In the genomic region with DNA sequence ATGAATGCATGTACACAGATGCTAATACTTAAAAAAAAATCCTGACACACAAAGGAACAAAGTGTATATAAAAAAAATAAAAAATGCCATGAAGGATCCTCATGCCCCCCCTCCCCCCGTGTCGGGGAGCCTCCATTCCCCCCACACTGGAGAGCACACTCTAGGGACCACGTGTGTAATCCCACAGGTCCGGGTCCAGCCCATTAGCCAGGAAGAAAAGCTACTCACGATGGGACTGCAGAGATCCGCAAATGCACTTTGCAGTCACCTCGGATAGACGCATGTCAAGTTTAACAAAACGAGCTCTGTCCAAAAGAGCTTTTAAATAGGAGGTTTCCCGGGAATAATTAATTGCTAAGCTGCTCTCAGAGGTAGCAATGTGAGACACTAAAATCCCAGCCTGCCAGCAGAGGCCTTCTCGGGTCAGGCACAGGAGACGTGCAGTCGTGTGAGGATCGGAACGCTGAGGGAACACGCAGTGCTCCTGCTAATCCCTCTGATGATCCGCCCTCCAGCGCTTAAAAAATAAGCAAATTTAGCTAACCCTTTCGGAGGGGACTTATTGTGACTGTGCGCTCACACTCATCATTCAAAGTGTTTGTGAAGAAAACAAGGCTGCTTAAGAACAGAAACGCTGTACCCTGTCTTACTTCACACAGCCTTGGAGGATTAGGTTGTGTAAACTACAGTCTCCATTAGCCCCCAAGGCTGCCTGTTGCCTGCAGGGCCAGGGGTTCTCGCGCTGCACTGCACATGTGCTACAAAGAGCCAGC, we compare ENCODE assay signal across 9 mouse cellular contexts.
DNase-seq lines count a peak whose midpoint lies in the region; ATAC-seq and TF ChIP-seq lines count a peak whose summit lies in the region.
"Had no signal": no experiment of that assay in that cellular context is flagged by ENCODE, and none has a peak within 500 bp of the region (broad histone marks: within the 10 kb centered on the region; RNA-seq: fewer than 3 reads in every experiment).

No protein-coding gene starts in this region.

- DNase-seq in embryo, embryonic 11 days: peak; percentile 54
- peak; percentile 36 for DNase-seq in hindbrain, postnatal 0 days (ENCODE audit: low spot score)
- no peak for DNase-seq in right cerebral cortex, adult 2 months (ENCODE audit: low spot score in 2 of 2)
- no peak for DNase-seq in heart, adult 2 months
- DNase-seq in kidney, adult 18-20 months: no peak
- DNase-seq: heart, postnatal 4 days had no signal

- no peak for TF ChIP-seq CTCF in hindbrain, postnatal 0 days (IDR thresholded peaks at IDR 0.05; ENCODE audit: low read depth)
- TF ChIP-seq CTCF in heart, adult 2 months (IDR thresholded peaks at IDR 0.05): no peak

- WGBS in embryonic facial prominence, embryonic 15.5 days: 35% methylated on average over 23 of the region's 23 CpGs
- WGBS in hindbrain, postnatal 0 days: 31% methylated on average over 23 of the region's 23 CpGs
- 51% methylated on average over 23 of the region's 23 CpGs for WGBS in neural tube, embryonic 12.5 days
- 73% methylated on average over 23 of the region's 23 CpGs for WGBS in heart, adult 2 months

- ATAC-seq in embryonic facial prominence, embryonic 15.5 days (ENCODE audit: insufficient number of reproducible peaks, low FRiP score, low TSS enrichment, low read depth): peak; percentile 34; the same call in 1 of the 2 replicates
- ATAC-seq in hindbrain, postnatal 0 days: no peak
- no peak for ATAC-seq in neural tube, embryonic 12.5 days (ENCODE audit: low FRiP score, low read depth)

- H3K9me3 ChIP-seq in embryonic facial prominence, embryonic 15.5 days (replicated peaks): no peaks in the 10 kb centered on the region
- H3K9me3 ChIP-seq in hindbrain, postnatal 0 days (ENCODE audit: low read length): no peaks in the 10 kb centered on the region
- 0 out of 2 replicates have a peak, but pooled peaks cover 3% of the 10 kb centered on the region for H3K9me3 ChIP-seq in neural tube, embryonic 12.5 days
- H3K9me3 ChIP-seq: limb, embryonic 15.5 days had no signal

- H3K27ac ChIP-seq in embryonic facial prominence, embryonic 15.5 days (replicated peaks): peak overlapping the region; percentile 44
- H3K27ac ChIP-seq in hindbrain, postnatal 0 days: no peak overlapping the region
- no peak overlapping the region for H3K27ac ChIP-seq in neural tube, embryonic 12.5 days
- no peak overlapping the region for H3K27ac ChIP-seq in heart, adult 2 months
- H3K27ac ChIP-seq: limb, embryonic 15.5 days had no signal

- H3K9ac ChIP-seq in embryonic facial prominence, embryonic 15.5 days: no peak overlapping the region
- 0 out of 2 replicates have a peak overlapping the region, but pooled peaks have one; percentile 6 for H3K9ac ChIP-seq in hindbrain, postnatal 0 days (replicated peaks; ENCODE audit: low read length)
- peak overlapping the region; percentile 17; the same call in 1 of the 2 replicates for H3K9ac ChIP-seq in neural tube, embryonic 12.5 days
- H3K9ac ChIP-seq in heart, adult 2 months (ENCODE audit: low read depth, low read length): no peak overlapping the region
- H3K9ac ChIP-seq: limb, embryonic 15.5 days had no signal

- no peak for TF ChIP-seq EP300 in heart, adult 2 months (IDR thresholded peaks at IDR 0.05; ENCODE audit: insufficient read depth, low read depth, low read length)

- intact Hi-C loops in heart, adult 2 months (cut with DNase I): loop anchor here (5.0 kb wide), 1 partner anchor 59 kb away; no protein-coding TSS in a partner anchor

- no peak for TF ChIP-seq POLR2A in heart, adult 2 months (IDR thresholded peaks at IDR 0.05; ENCODE audit: insufficient read depth, low read depth, low read length)

- no peaks in the 10 kb centered on the region for H3K79me2 ChIP-seq in heart, adult 2 months (replicated peaks; ENCODE audit: control insufficient read depth, insufficient read depth, low read length)

- no peaks in the 10 kb centered on the region for H3K27me3 ChIP-seq in embryonic facial prominence, embryonic 15.5 days
- no peaks in the 10 kb centered on the region for H3K27me3 ChIP-seq in hindbrain, postnatal 0 days (ENCODE audit: insufficient read depth, low read length)
- no peaks in the 10 kb centered on the region for H3K27me3 ChIP-seq in neural tube, embryonic 12.5 days (replicated peaks)
- no peaks in the 10 kb centered on the region for H3K27me3 ChIP-seq in heart, adult 2 months (ENCODE audit: control insufficient read depth, insufficient read depth, low read length)
- H3K27me3 ChIP-seq: limb, embryonic 15.5 days had no signal

- H3K4me3 ChIP-seq in embryonic facial prominence, embryonic 15.5 days (replicated peaks): no peak overlapping the region
- H3K4me3 ChIP-seq in hindbrain, postnatal 0 days (ENCODE audit: low read length): no peak overlapping the region
- no peak overlapping the region for H3K4me3 ChIP-seq in neural tube, embryonic 12.5 days
- H3K4me3 ChIP-seq in heart, adult 2 months: no peak overlapping the region
- H3K4me3 ChIP-seq: limb, embryonic 15.5 days had no signal

- no peak overlapping the region for H3K4me2 ChIP-seq in embryonic facial prominence, embryonic 15.5 days (replicated peaks)
- 0 out of 2 replicates have a peak overlapping the region, but pooled peaks have one; percentile 5 for H3K4me2 ChIP-seq in hindbrain, postnatal 0 days (ENCODE audit: low read depth, low read length)
- no peak overlapping the region for H3K4me2 ChIP-seq in neural tube, embryonic 12.5 days (replicated peaks)
- H3K4me2 ChIP-seq: limb, embryonic 15.5 days had no signal

- H3K4me1 ChIP-seq in embryonic facial prominence, embryonic 15.5 days: peaks cover 29% of the 10 kb centered on the region
- peaks cover 16% of the 10 kb centered on the region for H3K4me1 ChIP-seq in hindbrain, postnatal 0 days (ENCODE audit: insufficient read depth, low read length)
- H3K4me1 ChIP-seq in neural tube, embryonic 12.5 days: peaks cover 32% of the 10 kb centered on the region
- H3K4me1 ChIP-seq in heart, adult 2 months (ENCODE audit: control insufficient read depth, insufficient read depth, low read length): peaks cover 4% of the 10 kb centered on the region

- H3K36me3 ChIP-seq in embryonic facial prominence, embryonic 15.5 days: no peaks in the 10 kb centered on the region
- H3K36me3 ChIP-seq in hindbrain, postnatal 0 days (ENCODE audit: insufficient read depth, low read length): no peaks in the 10 kb centered on the region
- H3K36me3 ChIP-seq in neural tube, embryonic 12.5 days: 0 out of 2 replicates have a peak, but pooled peaks cover 2% of the 10 kb centered on the region
- H3K36me3 ChIP-seq in heart, adult 2 months (ENCODE audit: control insufficient read depth, insufficient read depth, low read length): no peaks in the 10 kb centered on the region
- H3K36me3 ChIP-seq: limb, embryonic 15.5 days had no signal

Comparison
In these comparisons a context has a peak if more than half of its experiments do, and no peak if none do; other contexts are left out.
1. DNase-seq: peak in embryo, embryonic 11 days (single experiment) and hindbrain, postnatal 0 days (single experiment); none in right cerebral cortex, adult 2 months (0 of 2), heart, adult 2 months (0 of 2) and kidney, adult 18-20 months (single experiment).
2. H3K9ac ChIP-seq: peak in hindbrain, postnatal 0 days (single experiment) and neural tube, embryonic 12.5 days (single experiment); none in embryonic facial prominence, embryonic 15.5 days (single experiment) and heart, adult 2 months (single experiment).